Mouse (Mus musculus) thymus, adult 2 months (tissue): ENCODE results near the gene Klhl32. TPM values are rescaled to one million over a fixed set of nuclear protein-coding genes. Genes with fewer than 3 reads are reported as not detected.

ENCODE experiments used
- DNase-seq: peaks from one replicate; pipeline ENCODE4 v3.0.0; 2021
- H3K27ac ChIP-seq: fragments of 200-500 bp; 2 replicates; pipeline ENCODE4 v1.5.1; 2012; ENCODE audit warnings: low read length, control low read depth; ENCODE audit not compliant: control insufficient read depth, insufficient read depth
- H3K27me3 ChIP-seq: fragments of 200-500 bp; 2 replicates; pipeline ENCODE4 v1.6.1; 2012; ENCODE audit warnings: mild to moderate bottlenecking, low read length, moderate library complexity, mixed read lengths; ENCODE audit not compliant: control insufficient read depth, insufficient read depth
- H3K36me3 ChIP-seq: fragments of 200-500 bp; 2 replicates; pipeline ENCODE4 v1.6.1; 2012; ENCODE audit warnings: mild to moderate bottlenecking, low read length, moderate library complexity; ENCODE audit not compliant: control insufficient read depth, insufficient read depth
- H3K4me1 ChIP-seq: fragments of 200-500 bp; replicated peaks from 2 replicates; pipeline ENCODE4 v1.6.1; 2012; ENCODE audit warnings: low read length; ENCODE audit not compliant: control insufficient read depth, insufficient read depth
- H3K4me3 ChIP-seq: fragments of 200-500 bp; 2 replicates; pipeline ENCODE4 v1.5.1; 2012; ENCODE audit warnings: mild to moderate bottlenecking, low read length, control low read depth, moderate library complexity; ENCODE audit not compliant: control insufficient read depth, insufficient read depth
- CTCF ChIP-seq: fragments of 200-500 bp; IDR thresholded peaks from 2 replicates; pipeline ENCODE4 v1.5.1; 2012; ENCODE audit warnings: mild to moderate bottlenecking, control low read depth, low read length, moderate library complexity, borderline replicate concordance; ENCODE audit not compliant: control insufficient read depth, poor library complexity, insufficient read depth; ENCODE audit errors: extremely low read depth
- POLR2A ChIP-seq: fragments of 200-500 bp; IDR thresholded peaks from 2 replicates; pipeline ENCODE4 v1.6.1; 2012; ENCODE audit warnings: mild to moderate bottlenecking, low read length, control low read depth, moderate library complexity; ENCODE audit not compliant: control insufficient read depth, poor library complexity, insufficient read depth; ENCODE audit errors: extremely low read depth
- WGBS: fragments of 180-500 bp; shearing (Covaris S2); methylation state at CpG from one replicate; pipeline ENCODE4 v1.1.7; 2018; 5-methylcytosine and 5-hydroxymethylcytosine counted together
- polyA plus RNA-seq: library from polyadenylated mRNA; depleted of rRNA; stranded (reverse); fragments of >200 nt; gene quantifications from 2 replicates; pipeline ENCODE4 v1.2.3, GENCODE M21; 2012; rRNA removed

The Klhl32 gene
- polyA plus RNA-seq, 1 experiment: 0.49 TPM

- no peak overlapping the region for H3K4me3 ChIP-seq
- peak; percentile 74 for DNase-seq
- 24% methylated on average over 6 of the region's 6 CpGs for WGBS
Measured at GRCm38 (mm10) chr4:24574276-24574675, 276.6 kb downstream of the Klhl32 start.

GRCm38 (mm10) chr4:24568989-24569556 is 281.9 kb downstream of the Klhl32 start:
- TF ChIP-seq CTCF (no peak), POLR2A (no peak)
- no peak for DNase-seq
- H3K27ac ChIP-seq: no peak overlapping the region
- H3K4me1 ChIP-seq: no peaks in the 10 kb centered on the region
- H3K36me3 ChIP-seq: no peaks in the 10 kb centered on the region
- no peak overlapping the region for H3K4me3 ChIP-seq
- WGBS: 78% methylated on average over 7 of the region's 7 CpGs
- no peaks in the 10 kb centered on the region for H3K27me3 ChIP-seq

More at GRCm38 (mm10) chr4:24574276-24574675, 276.6 kb downstream of the Klhl32 start:
- H3K27ac ChIP-seq: no peak overlapping the region
- H3K4me1 ChIP-seq: no peaks in the 10 kb centered on the region
- no peaks in the 10 kb centered on the region for H3K27me3 ChIP-seq
- no peaks in the 10 kb centered on the region for H3K36me3 ChIP-seq
- TF ChIP-seq POLR2A (no peak), CTCF (peak; percentile 39; the same call in 1 of the 2 replicates)

- Histone ChIP-seq H3K4me3 (no peak overlapping the region), H3K27me3 (no peaks in the 10 kb centered on the region), H3K27ac (no peak overlapping the region), H3K36me3 (no peaks in the 10 kb centered on the region), H3K4me1 (no peaks in the 10 kb centered on the region)
- DNase-seq: no peak
- TF ChIP-seq POLR2A: no peak
- no peak for TF ChIP-seq CTCF
- WGBS: 83% methylated on average over 6 of the region's 6 CpGs
Measured at GRCm38 (mm10) chr4:24568026-24568425, 282.9 kb downstream of the Klhl32 start.

Other genes starting within 250 kb of the Klhl32 start
- 2.6 and 2.8 TPM in 2 replicates for gene Ndufaf4, start 47.0 kb upstream of the Klhl32 start, polyA plus RNA-seq
- 1.7 and 3.1 TPM in 2 replicates for gene Gpr63, start 115.3 kb upstream of the Klhl32 start, polyA plus RNA-seq